Mouse (Mus musculus): ENCODE measurements around the gene Ublcp1.

- TF ChIP-seq POLR2A (IDR thresholded peaks at IDR 0.05; ENCODE audit: extremely low read depth, insufficient read depth, low read length) (no peak), CTCF (IDR thresholded peaks at IDR 0.05; ENCODE audit: extremely low read depth, insufficient read depth, low read length) (no peak)
These were observed 59.9 kb downstream of the Ublcp1 start for GRCm38 (mm10) chr11:44410413-44410812.
